Mouse (Mus musculus) myocyte (in vitro differentiated cells): Measurements from ENCODE around the gene C8b.

Experiments used
- POLR2A ChIP-seq: IDR thresholded peaks from one replicate; pipeline ENCODE4 v1.6.1; 2011; ENCODE audit warnings: low read depth, mild to moderate bottlenecking, control low read depth, moderate library complexity; ENCODE audit not compliant: insufficient read length
- POLR2AphosphoS2 ChIP-seq: IDR thresholded peaks from one replicate; pipeline ENCODE4 v1.6.1; 2011; ENCODE audit warnings: low read depth, control low read depth; ENCODE audit not compliant: insufficient read length

DNA sequence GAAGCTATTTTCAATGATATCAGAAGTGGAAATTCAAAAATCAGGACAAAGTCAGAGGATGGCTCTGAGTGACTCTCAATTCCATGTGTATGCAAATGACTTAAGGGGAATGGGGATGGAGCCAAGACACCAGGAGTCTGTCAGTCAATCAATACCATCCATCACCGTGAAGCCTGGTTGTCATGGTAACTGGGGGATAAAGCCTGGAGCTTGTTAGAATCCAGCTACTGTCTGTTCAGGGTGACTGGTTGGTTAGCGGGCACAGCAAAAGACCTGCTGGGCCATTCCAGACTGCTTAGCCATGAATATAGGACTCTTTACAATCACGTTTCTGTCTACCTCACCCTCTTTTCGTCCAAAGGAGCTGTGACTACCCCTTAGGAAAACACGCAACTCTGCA is 69.0 kb downstream of the C8b start:
- TF ChIP-seq POLR2AphosphoS2, result no peak
- TF ChIP-seq POLR2A, result no peak
